Mouse (Mus musculus) CH12.LX (cell line): ENCODE measurements at regions not wholly inside any gene's neighbourhood (a gene's known extent, or its start where the extent isn't known, plus 50 kb on each side); places are given as distances from the start of the nearest gene placed in this dataset.

Experiments
- CTCF ChIP-seq, 2 experiments: IDR thresholded peaks in 1 of 2; conservative IDR thresholded peaks in 1 of 2; 2 replicates each; pipeline ENCODE4 v1.5.1; 2011 to 2012; ENCODE audit warnings: low read depth in 2 of 2, low read length in 2 of 2, improper control_type of control experiment in 1 of 2, inconsistent platforms in 1 of 2, mild to moderate bottlenecking in 1 of 2, moderate library complexity in 1 of 2
- EP300 ChIP-seq: IDR thresholded peaks from 2 replicates; pipeline ENCODE4 v1.6.1; 2011; ENCODE audit warnings: low read length, improper control_type of control experiment
- POLR2A ChIP-seq: IDR thresholded peaks from 2 replicates; pipeline ENCODE4 v1.6.1; 2011; ENCODE audit warnings: low read depth, mild to moderate bottlenecking, improper control_type of control experiment, low read length

DNA sequence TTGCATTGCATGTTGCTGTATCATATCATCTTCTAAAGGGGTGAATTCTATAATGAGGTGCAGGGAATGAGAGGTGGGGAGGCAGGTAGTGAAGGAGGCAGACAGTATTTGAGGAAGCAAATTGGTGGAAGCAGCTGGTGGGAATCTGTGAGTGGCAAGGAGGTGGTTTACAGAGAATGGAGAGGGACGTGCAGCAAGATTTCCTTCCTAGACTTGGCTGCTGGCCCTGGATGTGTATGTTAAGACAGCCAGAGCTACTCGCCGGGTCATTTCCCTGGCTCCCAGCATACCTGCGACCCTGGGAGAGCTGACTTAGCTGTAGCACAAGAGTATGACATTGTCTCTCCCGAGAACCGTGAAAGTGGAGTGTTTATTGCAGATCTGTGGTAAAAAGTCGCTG lies 937.7 kb downstream of the Synb start:
- TF ChIP-seq CTCF (conservative IDR thresholded peaks at IDR 0.05 in 1 of 2, IDR thresholded peaks at IDR 0.05 in 1 of 2; ENCODE audit: low read depth in 2 of 2, low read length in 2 of 2), result no peak
- TF ChIP-seq POLR2A, result no peak
- TF ChIP-seq EP300, result no peak
